Mouse (Mus musculus): ENCODE measurements around the gene Galns. TPM values are rescaled to one million over a fixed set of nuclear protein-coding genes. Genes with fewer than 3 reads are reported as not detected.
A peak's percentile ranks its signal among the peaks of the same experiment; 100 is the strongest.

The Galns gene
- polyA plus RNA-seq, 1 experiment from 2014 or later, result 12.5 TPM

DNA sequence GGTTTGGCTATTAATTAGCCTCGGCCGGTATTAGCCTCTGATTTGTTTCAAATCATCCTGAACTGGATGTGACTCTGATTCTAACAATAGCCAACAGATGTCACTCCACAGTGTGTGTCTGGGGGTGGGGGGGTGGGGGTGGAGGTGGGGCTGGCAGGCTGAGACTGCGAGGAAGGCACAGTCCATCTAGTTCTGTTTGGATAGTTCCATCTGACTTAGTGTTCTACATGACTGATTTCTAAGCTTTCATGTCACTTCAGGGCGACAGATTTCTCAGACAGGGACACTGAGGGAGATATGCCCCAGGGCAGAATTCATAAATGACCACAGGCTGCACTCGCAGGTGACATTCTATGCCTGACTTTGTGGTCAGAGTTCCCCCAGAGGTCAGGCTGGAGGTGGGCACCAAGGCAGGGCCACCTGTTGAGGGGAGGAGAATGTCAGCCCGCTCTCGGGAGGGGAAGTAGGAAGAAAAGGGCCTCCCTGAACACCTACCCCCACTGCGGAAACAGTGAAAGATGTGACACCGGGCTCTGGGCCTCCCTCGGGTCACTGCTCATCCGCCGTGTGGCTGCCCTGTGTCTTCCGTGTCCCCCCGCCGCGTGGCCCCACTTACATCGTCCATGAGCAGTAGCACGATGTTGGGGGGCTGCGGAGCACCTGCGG, 518 bp downstream of the Galns start:
- ATAC-seq (ENCODE audit: insufficient read depth) (0 out of 2 replicates have a peak, but pooled peaks have one; percentile 1), DNase-seq (no peak)
- 6% methylated on average over 20 of the region's 20 CpGs for WGBS
- Histone ChIP-seq H3K27ac (ENCODE audit: low read depth) (0 out of 2 replicates have a peak overlapping the region, but pooled peaks have one; percentile 46), H3K4me3 (ENCODE audit: low read depth, low read length) (peak overlapping the region; percentile 71), H3K36me3 (ENCODE audit: insufficient read depth) (peaks cover 9% of the 10 kb centered on the region; the same call in 1 of the 2 replicates), H3K9me3 (ENCODE audit: low read depth, low read length) (no peaks in the 10 kb centered on the region), H3K9ac (peak overlapping the region; percentile 75), H3K4me2 (peak overlapping the region; percentile 85), H3K27me3 (ENCODE audit: insufficient read depth, low read length) (no peaks in the 10 kb centered on the region), H3K4me1 (ENCODE audit: insufficient read depth) (peaks cover 8% of the 10 kb centered on the region; the same call in 1 of the 2 replicates)
- no peak for TF ChIP-seq CTCF (IDR thresholded peaks at IDR 0.05; ENCODE audit: low read depth)

DNA sequence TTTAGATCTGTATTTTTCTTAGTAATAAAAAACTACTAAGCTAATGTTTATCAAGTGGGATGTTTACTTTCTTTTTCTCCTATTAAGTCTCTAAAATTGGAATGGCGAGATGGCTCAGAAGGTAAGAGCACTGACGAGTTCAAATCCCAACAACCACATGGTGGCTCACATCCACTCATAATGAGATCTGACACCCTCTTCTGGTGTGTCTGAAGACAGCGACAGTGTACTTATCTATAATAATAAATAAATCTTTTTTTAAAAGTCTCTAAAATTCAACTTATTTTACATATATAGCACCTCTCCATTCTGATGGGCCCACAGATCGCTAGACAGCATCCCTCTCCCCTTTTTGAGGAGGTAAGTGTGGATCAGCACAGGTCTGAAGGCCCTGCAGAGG, 1.1 kb downstream of the Galns start:
- DNase-seq (no peak), ATAC-seq (ENCODE audit: insufficient read depth) (no peak)
- Histone ChIP-seq H3K27me3 (ENCODE audit: insufficient read depth, low read length) (no peaks in the 10 kb centered on the region), H3K9ac (no peak overlapping the region), H3K27ac (ENCODE audit: low read depth) (no peak overlapping the region), H3K9me3 (ENCODE audit: low read depth, low read length) (no peaks in the 10 kb centered on the region), H3K4me1 (ENCODE audit: insufficient read depth) (peaks cover 8% of the 10 kb centered on the region; the same call in 1 of the 2 replicates), H3K4me2 (peak overlapping the region; percentile 85), H3K4me3 (ENCODE audit: low read depth, low read length) (peak overlapping the region; percentile 71; the same call in 1 of the 2 replicates), H3K36me3 (ENCODE audit: insufficient read depth) (0 out of 2 replicates have a peak, but pooled peaks cover 5% of the 10 kb centered on the region)
- TF ChIP-seq CTCF (IDR thresholded peaks at IDR 0.05; ENCODE audit: low read depth), result no peak
- WGBS, result 50% methylated on average over 4 of the region's 4 CpGs

DNA sequence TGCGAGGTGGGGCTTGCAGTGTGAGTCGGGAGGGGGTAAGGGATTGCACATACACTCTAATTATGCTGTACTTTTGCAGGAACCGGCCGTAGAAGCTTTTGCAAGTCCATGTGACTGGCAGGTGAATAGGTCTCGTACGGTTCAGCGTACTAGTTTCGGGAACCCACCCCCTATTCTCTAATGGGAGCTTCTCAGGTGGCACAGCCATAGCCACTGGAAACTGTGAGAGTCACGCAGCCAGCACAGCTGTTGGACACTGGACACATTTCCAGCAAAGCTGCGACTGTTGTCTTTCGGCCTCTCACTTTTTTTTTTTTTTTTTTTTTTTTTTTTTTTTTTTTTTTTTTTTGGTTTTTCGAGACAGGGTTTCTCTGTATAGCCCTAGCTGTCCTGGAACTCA, 4.5 kb downstream of the Galns start:
- no peak overlapping the region for H3K27ac ChIP-seq (ENCODE audit: low read depth)
- no peak overlapping the region for H3K4me2 ChIP-seq
- ATAC-seq (ENCODE audit: insufficient read depth) (no peak), DNase-seq (no peak)
- H3K36me3 ChIP-seq (ENCODE audit: insufficient read depth), result no peaks in the 10 kb centered on the region
- no peaks in the 10 kb centered on the region for H3K27me3 ChIP-seq (ENCODE audit: insufficient read depth, low read length)
- H3K4me1 ChIP-seq (ENCODE audit: insufficient read depth), result peaks cover 3% of the 10 kb centered on the region; the same call in 1 of the 2 replicates
- no peak overlapping the region for H3K9ac ChIP-seq
- no peak overlapping the region for H3K4me3 ChIP-seq (ENCODE audit: low read depth, low read length)
- WGBS, result 80% methylated on average over 11 of the region's 12 CpGs
- TF ChIP-seq CTCF (IDR thresholded peaks at IDR 0.05; ENCODE audit: low read depth), result no peak
- no peaks in the 10 kb centered on the region for H3K9me3 ChIP-seq (ENCODE audit: low read depth, low read length)

DNA sequence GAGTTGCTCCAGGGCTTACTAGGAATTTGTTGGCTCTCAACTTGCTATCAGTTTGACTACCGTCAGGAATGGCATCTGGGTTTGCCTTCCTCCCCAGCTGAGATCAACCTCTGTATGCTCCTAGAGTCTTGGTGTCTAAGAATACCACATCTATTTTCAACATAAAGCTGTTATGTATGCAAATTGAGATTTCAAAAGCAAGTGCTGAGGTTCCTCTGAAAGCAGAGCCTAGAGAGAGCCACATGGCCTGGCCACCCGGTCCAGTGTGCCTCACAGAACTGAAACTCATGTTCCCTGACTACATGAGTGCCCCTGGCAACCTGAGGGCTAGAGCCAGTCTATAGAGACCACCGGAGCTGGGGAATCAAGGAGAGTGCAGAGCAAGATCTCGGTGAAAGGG, 5.9 kb downstream of the Galns start:
- no peak overlapping the region for H3K9ac ChIP-seq
- no peak overlapping the region for H3K4me2 ChIP-seq
- H3K4me3 ChIP-seq (ENCODE audit: low read depth, low read length), result no peak overlapping the region
- H3K36me3 ChIP-seq (ENCODE audit: insufficient read depth), result no peaks in the 10 kb centered on the region
- ATAC-seq (ENCODE audit: insufficient read depth) (no peak), DNase-seq (no peak)
- H3K4me1 ChIP-seq (ENCODE audit: insufficient read depth), result no peaks in the 10 kb centered on the region
- TF ChIP-seq CTCF (IDR thresholded peaks at IDR 0.05; ENCODE audit: low read depth), result no peak
- H3K27me3 ChIP-seq (ENCODE audit: insufficient read depth, low read length), result no peaks in the 10 kb centered on the region
- H3K27ac ChIP-seq (ENCODE audit: low read depth), result no peak overlapping the region
- no peaks in the 10 kb centered on the region for H3K9me3 ChIP-seq (ENCODE audit: low read depth, low read length)
- 71% methylated on average over 4 of the region's 4 CpGs for WGBS

DNA sequence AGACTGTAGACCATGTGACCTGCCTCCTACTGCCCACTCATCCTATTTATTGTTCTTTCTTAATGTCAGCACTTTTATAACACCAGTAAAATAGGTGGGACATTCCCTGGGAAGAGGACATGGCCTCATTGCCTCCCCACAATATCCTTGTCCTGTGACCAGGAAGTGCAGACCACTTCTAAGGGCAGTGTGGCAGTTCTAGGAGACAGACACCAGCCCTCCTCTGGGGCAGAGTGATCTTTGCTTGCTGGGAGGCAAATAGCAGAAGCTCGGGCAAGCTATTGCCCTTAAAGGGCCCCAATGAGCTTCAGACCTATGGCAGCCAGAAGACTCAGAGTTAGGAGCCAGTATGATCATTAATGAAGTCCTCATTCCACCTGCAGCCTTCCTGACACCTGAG, 6.6 kb downstream of the Galns start:
- 48% methylated on average over 1 of the region's 1 CpGs for WGBS
- DNase-seq (no peak), ATAC-seq (ENCODE audit: insufficient read depth) (no peak)
- no peaks in the 10 kb centered on the region for H3K36me3 ChIP-seq (ENCODE audit: insufficient read depth)
- no peak overlapping the region for H3K4me3 ChIP-seq (ENCODE audit: low read depth, low read length)
- no peak overlapping the region for H3K4me2 ChIP-seq
- no peaks in the 10 kb centered on the region for H3K9me3 ChIP-seq (ENCODE audit: low read depth, low read length)
- H3K4me1 ChIP-seq (ENCODE audit: insufficient read depth), result no peaks in the 10 kb centered on the region
- H3K27me3 ChIP-seq (ENCODE audit: insufficient read depth, low read length), result no peaks in the 10 kb centered on the region
- H3K27ac ChIP-seq (ENCODE audit: low read depth), result no peak overlapping the region
- no peak for TF ChIP-seq CTCF (IDR thresholded peaks at IDR 0.05; ENCODE audit: low read depth)
- no peak overlapping the region for H3K9ac ChIP-seq

DNA sequence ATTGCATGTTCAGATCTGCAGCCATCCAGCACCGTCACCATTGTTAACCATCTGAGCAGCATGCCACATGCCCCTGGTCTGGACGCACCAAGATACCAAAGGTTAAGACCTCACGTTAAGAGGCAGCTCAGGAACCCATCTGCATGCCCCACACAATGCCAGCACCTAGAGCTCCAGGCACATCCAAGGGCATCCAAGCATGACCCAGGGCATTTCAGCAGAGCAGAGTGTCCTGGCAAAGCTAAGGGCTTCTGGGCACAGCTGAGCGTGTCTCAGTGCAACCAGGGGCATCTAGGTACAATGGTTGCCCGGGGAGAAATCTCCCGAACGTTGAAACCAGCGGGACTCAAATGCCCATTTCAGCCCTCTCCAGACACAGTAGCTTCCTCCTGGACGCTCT, 10.6 kb downstream of the Galns start:
- ATAC-seq (ENCODE audit: insufficient read depth) (no peak), DNase-seq (no peak)
- Histone ChIP-seq H3K4me2 (no peak overlapping the region), H3K4me1 (ENCODE audit: insufficient read depth) (no peaks in the 10 kb centered on the region), H3K4me3 (ENCODE audit: low read depth, low read length) (no peak overlapping the region), H3K9ac (no peak overlapping the region), H3K9me3 (ENCODE audit: low read depth, low read length) (no peaks in the 10 kb centered on the region), H3K27me3 (ENCODE audit: insufficient read depth, low read length) (no peaks in the 10 kb centered on the region), H3K27ac (ENCODE audit: low read depth) (no peak overlapping the region), H3K36me3 (ENCODE audit: insufficient read depth) (0 out of 2 replicates have a peak, but pooled peaks cover 3% of the 10 kb centered on the region)
- no peak for TF ChIP-seq CTCF (IDR thresholded peaks at IDR 0.05; ENCODE audit: low read depth)
- 88% methylated on average over 9 of the region's 9 CpGs for WGBS

DNA sequence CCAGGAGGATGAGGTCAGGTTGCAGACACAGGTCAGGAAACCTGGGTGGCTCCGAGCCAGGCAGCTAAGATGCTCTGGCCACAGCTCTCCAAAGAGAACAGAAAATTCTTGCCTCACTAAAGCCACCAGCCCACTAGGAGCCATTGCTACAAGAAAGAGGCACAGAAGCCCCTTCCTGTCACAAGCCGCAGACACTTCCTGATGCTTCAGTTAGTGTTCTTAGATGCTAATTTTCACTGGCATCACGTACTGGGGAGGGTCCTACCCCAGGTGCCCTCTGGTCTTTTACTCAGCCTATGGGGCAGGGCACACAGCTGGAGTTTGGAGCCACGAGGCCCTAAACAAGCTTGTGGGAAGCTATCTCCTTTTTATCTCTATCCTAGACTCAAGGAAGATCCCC, 15.2 kb downstream of the Galns start:
- H3K27ac ChIP-seq (ENCODE audit: low read depth), result no peak overlapping the region
- DNase-seq (no peak), ATAC-seq (ENCODE audit: insufficient read depth) (no peak)
- H3K9me3 ChIP-seq (ENCODE audit: low read depth, low read length), result no peaks in the 10 kb centered on the region
- H3K4me3 ChIP-seq (ENCODE audit: low read depth, low read length), result no peak overlapping the region
- no peaks in the 10 kb centered on the region for H3K27me3 ChIP-seq (ENCODE audit: insufficient read depth, low read length)
- no peak overlapping the region for H3K4me2 ChIP-seq
- no peak for TF ChIP-seq CTCF (IDR thresholded peaks at IDR 0.05; ENCODE audit: low read depth)
- 38% methylated on average over 4 of the region's 4 CpGs for WGBS
- H3K4me1 ChIP-seq (ENCODE audit: insufficient read depth), result no peaks in the 10 kb centered on the region
- no peak overlapping the region for H3K9ac ChIP-seq
- 0 out of 2 replicates have a peak, but pooled peaks cover 3% of the 10 kb centered on the region for H3K36me3 ChIP-seq (ENCODE audit: insufficient read depth)

Data from lung, embryonic 14.5 days (tissue).